Mouse (Mus musculus) E14TG2a.4 (cell line): ENCODE measurements around the gene Tbc1d2b.

Source experiments
- CTCF ChIP-seq: conservative IDR thresholded peaks from 2 replicates; pipeline ENCODE4 v1.5.1; 2014; ENCODE audit warnings: low read length
- NANOG ChIP-seq: IDR thresholded peaks from 2 replicates; pipeline ENCODE4 v1.6.1; 2014; ENCODE audit warnings: borderline replicate concordance, low read length, mixed read lengths
- POU5F1 ChIP-seq: IDR thresholded peaks from 2 replicates; pipeline ENCODE4 v1.6.1; 2014; ENCODE audit warnings: low read length, borderline replicate concordance

DNA sequence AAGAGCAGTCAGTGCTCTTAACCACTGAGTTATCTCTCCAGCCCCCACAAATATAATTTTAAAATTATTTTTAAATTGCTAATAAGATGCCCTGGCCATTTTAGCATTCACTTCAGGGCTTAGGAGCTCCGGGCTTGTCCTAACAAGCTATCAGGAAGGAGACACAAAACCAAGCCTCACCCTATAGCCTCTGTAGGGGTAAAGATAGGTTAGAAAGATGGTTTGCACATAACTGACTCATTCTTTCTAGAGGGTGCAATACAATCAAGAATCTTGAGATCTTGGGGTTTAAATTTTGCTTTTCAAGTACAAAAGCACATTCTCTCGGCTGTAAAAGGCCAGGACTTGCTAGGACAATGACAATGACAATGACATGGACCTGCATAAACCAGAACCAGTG lies 21.6 kb downstream of the Tbc1d2b start:
- TF ChIP-seq CTCF (no peak), POU5F1 (no peak), NANOG (no peak)
